Mouse (Mus musculus) liver, embryonic 14.5 days (tissue): Measurements from ENCODE around the gene F12.

Experiments used
- CTCF ChIP-seq: IDR thresholded peaks from 2 replicates; pipeline ENCODE4 v1.5.1; 2016; ENCODE audit warnings: antibody characterized with exemption, low read depth, control low read depth
- EP300 ChIP-seq: IDR thresholded peaks from 2 replicates; pipeline ENCODE4 v1.6.1; 2016; ENCODE audit warnings: antibody characterized with exemption, low read depth

- no peak for TF ChIP-seq CTCF
- TF ChIP-seq EP300: no peak
These were observed 22.6 kb upstream of the F12 start for GRCm38 (mm10) chr13:55449205-55449604.
